Mouse (Mus musculus) lung, postnatal 36 days (tissue): ENCODE measurements around the gene Olfr329-ps.
A peak's percentile ranks its signal among the peaks of the same experiment; 100 is the strongest.
"Not testable (repeated sequence)": the region's sequence is repeated elsewhere in the genome, so short reads cannot be mapped to it uniquely, and the experiment has no call there.

Experiments
- DNase-seq: peaks from one replicate; pipeline ENCODE4 v3.0.0; 2022; ENCODE audit warnings: mixed read lengths

Gene Olfr329-ps

DNA sequence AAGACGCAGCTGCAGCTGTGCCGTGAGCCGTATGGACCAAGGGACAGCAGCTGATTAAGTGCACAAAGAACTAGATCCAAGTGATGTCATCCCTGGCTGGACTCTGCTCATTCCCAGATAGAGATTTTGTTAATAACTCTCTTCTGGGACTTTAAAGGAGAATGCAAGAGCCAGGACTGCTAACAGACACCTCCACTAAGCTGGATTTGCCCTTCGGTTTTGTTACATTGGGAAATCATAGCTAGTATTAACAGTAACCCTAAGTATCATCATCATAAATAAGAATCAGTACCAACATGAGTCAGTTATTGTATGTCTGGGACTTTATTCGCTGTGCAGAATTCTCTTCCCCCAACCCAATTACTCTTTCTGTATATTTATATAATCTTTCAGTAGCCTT is at the start of gene Olfr329-ps:
Gene Olfr329-ps (minus strand): TSS at position 101 of the 400 bp plus-strand sequence.
- DNase-seq = no peak

DNA sequence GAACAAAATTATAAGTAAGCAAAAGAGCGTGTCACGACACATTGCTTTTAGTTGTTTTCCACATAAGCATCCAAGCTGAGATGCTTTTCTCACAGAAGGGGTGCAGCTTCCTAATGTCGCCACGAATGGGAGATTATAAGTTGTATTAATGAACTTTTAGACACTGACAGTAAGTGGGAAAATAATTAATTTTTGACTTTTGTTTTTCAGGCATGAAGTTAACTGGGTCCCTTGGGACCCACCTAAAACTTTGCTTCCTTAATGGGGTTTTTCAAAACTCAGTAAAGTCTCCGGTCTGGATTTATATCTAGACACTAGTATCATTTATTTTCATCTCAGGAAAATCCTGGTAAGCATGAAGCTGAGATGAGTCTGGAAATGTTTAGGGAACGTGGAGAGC is 48.6 kb upstream of the Olfr329-ps start, which contains the start of gene Olfr324:
Gene Olfr324 (plus strand): TSS at position 301 of the 400 bp plus-strand sequence.
- no peak for DNase-seq

DNA sequence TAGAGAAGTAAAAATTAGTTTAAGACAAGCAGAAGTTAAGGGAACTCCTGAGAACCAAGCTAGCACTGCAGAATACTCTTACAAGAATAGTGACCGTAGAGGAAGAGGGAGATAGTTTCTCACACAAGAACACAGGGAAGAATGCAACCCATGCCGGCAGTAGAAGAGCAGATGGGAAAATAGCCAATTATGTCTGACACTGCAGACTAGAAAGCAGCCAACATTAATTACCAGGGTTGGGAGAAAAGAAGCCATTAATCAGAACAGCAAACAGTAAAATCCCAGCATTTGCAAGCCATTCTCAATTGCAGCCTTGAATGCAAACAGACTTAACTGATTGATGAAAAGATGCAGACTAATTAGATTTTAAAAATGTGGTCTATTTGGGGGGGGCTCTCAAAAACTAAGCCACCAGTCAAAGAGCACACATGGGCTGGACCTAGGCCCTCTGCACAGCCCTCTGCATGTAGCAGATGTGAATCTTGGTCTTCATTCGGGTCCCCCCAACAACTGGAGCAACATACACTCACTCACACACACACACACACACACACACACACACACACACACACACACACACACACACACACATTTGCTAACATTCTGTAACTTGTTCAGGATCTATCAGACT is 42.5 kb upstream of the Olfr329-ps start:
- DNase-seq = no peak

DNA sequence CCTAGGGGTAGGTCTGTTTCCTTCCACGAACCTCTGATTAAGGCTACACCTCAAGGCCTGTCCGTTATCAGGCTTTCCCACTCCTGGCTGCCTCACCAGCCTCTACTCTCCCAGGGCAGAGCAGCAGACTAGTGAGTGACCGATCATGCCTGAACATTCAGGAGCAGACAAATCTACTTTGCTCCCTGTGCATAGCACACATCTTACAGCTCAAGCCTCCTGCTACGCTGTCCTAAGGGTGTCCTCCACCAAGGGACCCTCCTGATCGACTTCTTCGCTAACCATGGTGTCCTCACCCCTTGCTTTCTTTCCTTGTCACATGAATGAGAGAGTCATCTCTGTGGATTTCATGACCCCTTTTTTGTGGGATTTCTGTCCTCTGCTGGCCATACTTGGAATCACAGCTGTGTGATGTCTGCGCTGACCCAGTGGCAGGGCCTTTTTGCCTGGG is 41.7 kb upstream of the Olfr329-ps start:
- peak; percentile 28 for DNase-seq

DNA sequence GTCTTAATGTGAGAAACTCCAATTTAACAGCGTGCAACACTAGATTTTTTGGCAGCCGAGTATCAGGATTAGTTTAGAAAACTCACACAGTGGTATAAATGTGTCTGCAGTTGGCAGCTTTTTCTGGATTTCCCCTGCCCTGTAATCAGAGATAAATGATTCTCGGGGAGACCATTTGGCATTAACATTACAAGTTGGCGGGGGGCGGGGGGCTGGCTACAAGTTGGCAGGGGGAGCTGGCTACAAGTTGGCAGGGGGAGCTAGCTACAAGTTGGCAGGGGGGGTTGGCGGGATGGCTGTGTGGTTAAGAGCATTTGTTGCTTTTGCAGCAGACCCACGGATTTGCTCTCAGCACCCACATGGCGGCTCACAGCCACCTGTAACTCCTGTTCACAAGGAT is 32.4 kb upstream of the Olfr329-ps start:
- no peak for DNase-seq

DNA sequence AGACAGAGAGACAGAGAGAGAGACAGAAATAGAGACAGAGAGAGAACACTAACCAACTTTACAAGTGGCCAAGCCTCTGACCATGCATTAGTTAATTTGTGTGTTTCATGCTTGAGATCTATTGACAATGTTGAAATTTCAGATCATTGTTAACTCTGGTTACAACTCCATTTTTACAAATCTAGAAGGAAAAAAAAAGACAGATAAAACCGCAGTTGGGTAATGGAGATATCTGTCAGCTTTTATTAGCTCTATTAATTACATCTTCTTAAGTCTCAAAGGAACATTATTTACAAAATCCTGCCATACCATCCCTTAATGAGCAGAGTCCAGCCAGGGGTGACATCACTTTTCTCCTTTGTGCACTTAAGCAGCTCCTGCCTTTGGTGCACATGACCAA is 31.2 kb upstream of the Olfr329-ps start, which contains the start of gene Olfr325:
Gene Olfr325 (plus strand): TSS at position 301 of the 400 bp plus-strand sequence.
- no peak for DNase-seq

DNA sequence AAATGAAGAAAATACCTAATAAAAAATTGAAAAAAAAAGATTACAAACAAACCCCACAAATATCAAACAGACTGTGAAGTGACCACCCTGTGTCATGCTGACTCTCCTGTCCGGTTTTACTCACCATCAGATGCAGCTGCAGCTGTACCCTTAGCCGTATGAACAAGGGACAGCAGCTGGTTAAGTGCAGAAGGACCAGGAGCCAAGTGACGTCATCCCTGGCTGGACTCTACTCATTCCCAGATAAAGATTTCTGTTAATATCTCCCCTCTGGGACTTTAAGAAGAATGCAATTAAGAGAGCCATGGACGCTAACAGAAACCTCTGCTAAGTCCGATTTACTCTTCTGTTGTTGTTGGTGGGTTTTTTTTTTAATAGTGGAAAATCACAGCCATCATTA is 24.2 kb upstream of the Olfr329-ps start, which contains the start of gene Olfr224:
Gene Olfr224 (minus strand): TSS at position 149 of the 400 bp plus-strand sequence.
- peak; percentile 4 for DNase-seq

DNA sequence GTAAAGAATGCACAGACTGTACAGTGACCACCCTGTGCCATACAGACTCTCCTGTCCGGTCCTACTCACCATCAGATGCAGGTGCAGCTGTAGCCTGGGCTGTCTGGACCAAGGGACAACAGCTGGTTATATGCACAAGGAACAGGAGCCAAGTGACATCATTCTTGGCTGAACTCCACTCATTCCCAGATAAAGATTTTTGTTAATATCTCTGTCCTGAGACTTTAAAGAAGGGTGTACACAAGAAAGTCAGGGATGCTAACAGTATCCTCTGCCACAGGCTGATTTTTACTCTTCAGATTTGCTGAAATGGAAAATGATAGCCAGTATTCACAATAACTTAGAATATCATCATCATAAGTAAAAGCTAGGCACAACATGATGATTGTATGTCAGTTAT is 9.3 kb upstream of the Olfr329-ps start, which contains the start of gene Olfr328:
Gene Olfr328 (minus strand): TSS at position 101 of the 400 bp plus-strand sequence.
- no peak for DNase-seq

DNA sequence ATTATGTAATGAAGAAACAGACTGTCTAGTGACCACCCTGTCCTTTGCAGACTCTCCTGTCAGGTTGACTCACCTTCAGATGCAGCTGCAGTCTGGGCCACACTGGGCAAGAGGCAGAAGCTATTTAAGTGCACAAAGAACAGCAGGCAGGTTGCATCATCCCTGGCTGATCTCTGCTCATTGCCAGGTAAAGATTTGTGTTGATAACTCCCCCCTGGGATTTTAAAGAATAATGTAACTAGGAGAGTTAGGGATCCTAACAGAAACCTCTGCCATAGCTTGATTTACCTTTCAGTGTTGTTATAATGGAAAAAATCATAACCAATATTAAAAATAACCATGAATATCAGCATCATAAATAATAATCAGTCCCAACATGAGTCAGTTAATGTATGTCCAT is 11.5 kb downstream of the Olfr329-ps start, which contains the start of gene Olfr330:
Gene Olfr330 (minus strand): TSS at position 101 of the 400 bp plus-strand sequence.
- DNase-seq = not testable (repeated sequence)

DNA sequence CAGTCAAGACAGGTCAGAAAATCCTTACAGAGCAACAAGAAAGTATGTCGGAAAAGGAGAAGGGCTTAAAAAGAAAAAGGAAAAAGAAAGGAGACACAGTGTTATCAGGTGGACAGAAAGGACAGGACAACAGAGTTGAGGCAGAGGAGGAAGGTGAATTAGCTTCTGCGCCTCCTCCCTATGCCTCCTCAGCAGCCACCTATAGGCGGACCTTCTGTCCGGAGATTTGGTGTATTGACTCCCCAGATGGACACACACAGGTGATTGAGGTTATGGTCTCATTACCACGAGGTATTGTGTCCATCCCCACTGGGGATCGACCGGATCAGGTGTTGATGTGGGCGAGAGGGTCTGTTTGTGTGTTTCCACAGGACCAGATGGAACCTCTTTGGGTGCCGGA is 26.5 kb downstream of the Olfr329-ps start:
- peak; percentile 3 for DNase-seq

DNA sequence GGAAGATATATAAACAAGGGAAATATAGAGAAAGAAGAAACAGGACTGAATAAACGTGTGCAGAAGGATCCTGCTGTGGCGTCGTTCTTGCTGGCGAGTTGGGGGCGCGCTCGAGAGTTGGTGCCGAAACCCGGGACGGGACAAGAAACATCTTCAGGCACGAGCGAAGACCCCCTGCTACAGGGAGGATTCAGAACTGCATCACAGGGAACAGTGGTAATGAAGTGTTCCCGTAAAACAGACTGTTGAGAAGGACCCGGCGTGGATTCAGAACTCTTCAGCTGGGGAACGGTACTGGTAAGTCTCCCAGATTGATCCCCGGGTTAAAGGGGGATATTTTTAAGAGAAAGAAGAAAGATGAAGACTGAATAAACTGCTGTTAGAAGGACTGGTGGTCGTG is 27.3 kb downstream of the Olfr329-ps start:
- peak; percentile 35 for DNase-seq

DNA sequence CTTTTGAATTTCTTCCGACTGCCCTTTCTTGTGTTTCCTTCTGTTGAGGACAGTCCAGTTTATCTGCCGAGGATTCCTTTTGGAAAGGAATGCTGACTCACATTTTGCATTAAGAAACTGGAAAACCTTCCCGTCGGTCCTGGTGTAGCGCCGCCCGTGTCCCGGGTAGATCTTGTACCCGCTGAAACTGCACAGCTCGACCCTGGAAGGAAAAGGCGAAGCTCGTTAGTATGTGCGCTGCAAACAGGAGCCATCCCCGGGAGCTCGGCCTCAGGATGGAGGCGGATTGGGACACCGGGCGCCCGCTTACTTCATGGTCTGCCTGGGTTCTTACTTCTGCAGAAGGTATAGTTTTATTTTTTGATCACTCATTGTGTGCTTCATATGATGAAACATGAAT is 37.2 kb downstream of the Olfr329-ps start:
- DNase-seq = not testable (repeated sequence)

DNA sequence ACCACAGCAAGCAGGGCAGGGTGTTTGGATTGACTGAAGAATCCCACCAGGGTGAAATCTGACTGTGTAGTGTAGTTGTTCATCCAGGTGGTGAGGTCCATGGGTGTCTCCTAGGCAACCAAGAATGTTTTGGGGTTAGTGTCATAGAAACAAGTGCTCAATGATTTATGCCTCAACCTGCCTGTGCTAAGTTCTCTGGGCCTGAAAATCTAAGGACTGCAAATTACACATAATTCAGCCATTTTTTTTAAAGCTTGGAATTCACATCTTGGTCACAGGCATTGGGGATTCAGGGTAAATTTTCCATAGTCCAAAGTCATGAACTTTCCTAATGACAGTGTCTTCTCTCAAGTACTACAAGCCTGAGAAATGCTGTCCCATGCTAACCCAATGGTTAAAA is 43.8 kb downstream of the Olfr329-ps start, which contains the start of gene Olfr331:
Gene Olfr331 (minus strand): TSS at position 101 of the 400 bp plus-strand sequence.
- not testable (repeated sequence) for DNase-seq

DNA sequence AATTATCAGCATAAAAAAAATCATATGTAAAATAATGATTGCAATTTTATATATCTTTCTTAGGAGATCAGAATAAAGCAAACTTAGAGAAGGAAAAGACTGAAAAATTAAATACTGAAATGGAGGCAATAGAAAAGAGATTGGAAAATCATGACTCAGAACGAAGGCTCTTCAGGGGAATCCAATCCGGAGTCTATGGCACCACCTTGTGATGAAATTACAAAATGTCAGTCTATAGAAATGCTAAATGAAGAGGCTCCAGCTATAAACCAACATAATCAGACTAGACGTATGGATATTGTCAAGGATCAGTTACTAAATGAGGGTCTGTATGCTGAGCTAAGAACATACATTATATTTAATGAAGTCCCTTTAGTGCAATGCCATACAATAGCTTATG is 46.9 kb downstream of the Olfr329-ps start:
- no peak for DNase-seq

DNA sequence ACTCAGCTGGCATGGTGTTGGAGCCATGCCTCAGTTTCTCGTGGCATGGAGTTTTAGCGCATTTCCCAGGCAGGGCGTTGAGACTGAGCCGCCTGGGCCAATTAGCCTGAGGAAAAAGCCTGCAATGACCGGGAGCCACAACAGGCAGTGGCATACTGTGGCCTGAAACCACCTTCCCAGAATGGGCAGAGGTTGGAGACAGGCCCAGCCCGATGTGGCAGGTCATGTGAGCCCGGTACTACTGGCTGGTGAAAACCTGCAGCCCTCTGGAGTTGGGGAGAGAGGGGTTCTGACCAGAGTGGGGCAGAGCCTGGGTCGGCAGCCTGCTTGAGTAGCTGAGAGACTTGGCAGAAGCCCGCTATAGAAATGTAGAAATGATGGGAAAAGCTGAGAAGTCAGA is 47.5 kb downstream of the Olfr329-ps start:
- no peak for DNase-seq

DNA sequence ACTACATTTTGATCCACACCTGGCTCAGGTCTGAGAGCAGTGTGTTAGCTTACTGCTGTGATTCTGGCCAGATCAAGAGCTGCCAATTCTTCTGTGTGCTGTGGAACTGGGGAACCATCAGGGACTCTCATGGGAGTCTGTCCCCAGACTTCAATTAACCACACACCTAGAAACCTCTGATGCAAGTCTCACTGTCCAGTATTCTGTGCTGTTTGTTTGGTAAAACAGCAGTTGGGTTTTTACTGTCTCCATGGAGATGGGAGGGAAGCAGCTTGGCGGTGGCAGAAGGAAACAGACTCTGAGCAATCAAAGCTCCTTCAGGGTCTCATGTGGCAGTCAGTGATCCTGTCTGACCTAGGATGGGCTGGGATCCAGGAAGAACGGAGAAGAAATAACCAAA is 53.8 kb downstream of the Olfr329-ps start, which contains the start of gene Olfr332:
Gene Olfr332 (minus strand): TSS at position 101 of the 400 bp plus-strand sequence.
- DNase-seq = no peak
